Mouse (Mus musculus) heart, embryonic 11.5 days (tissue): ENCODE measurements at regions not wholly inside any gene's neighbourhood (a gene's known extent, or its start where the extent isn't known, plus 50 kb on each side); places are given as distances from the start of the nearest gene placed in this dataset.

Experiments
- ATAC-seq: fragments of 200-750 bp; cut with Nextera tagmentation; replicated peaks from 2 replicates; pipeline ENCODE4 v1.8.0; 2017; ENCODE audit warnings: moderate library complexity; ENCODE audit not compliant: insufficient number of reproducible peaks, low FRiP score, low TSS enrichment
- H3K27ac ChIP-seq: fragments of 300-500 bp; sonication (generic); 2 replicates; pipeline ENCODE4 v1.5.1; 2014; ENCODE audit warnings: mild to moderate bottlenecking, low read depth, low read length
- H3K27me3 ChIP-seq: fragments of 300-500 bp; sonication (generic); 2 replicates; pipeline ENCODE4 v1.6.1; 2014; ENCODE audit warnings: mild to moderate bottlenecking, low read length, mixed read lengths; ENCODE audit not compliant: control insufficient read depth, insufficient read depth
- H3K36me3 ChIP-seq: fragments of 300-500 bp; sonication (generic); 2 replicates; pipeline ENCODE4 v1.6.1; 2014; ENCODE audit warnings: mild to moderate bottlenecking, low read length, moderate library complexity, mixed read lengths; ENCODE audit not compliant: control insufficient read depth, insufficient read depth
- H3K4me1 ChIP-seq: fragments of 300-500 bp; sonication (generic); 2 replicates; pipeline ENCODE4 v1.6.1; 2014; ENCODE audit warnings: low read length; ENCODE audit not compliant: control insufficient read depth, insufficient read depth
- H3K4me2 ChIP-seq: fragments of 300-500 bp; sonication (generic); 2 replicates; pipeline ENCODE4 v1.6.1; 2014; ENCODE audit warnings: mild to moderate bottlenecking, moderate library complexity
- H3K4me3 ChIP-seq: fragments of 300-500 bp; sonication (generic); 2 replicates; pipeline ENCODE4 v1.5.1; 2014; ENCODE audit warnings: low read depth, low read length
- H3K9ac ChIP-seq: fragments of 300-500 bp; sonication (generic); 2 replicates; pipeline ENCODE4 v1.6.1; 2014; ENCODE audit warnings: mild to moderate bottlenecking, low read depth, low read length, moderate library complexity
- H3K9me3 ChIP-seq: fragments of 300-500 bp; sonication (generic); replicated peaks from 2 replicates; pipeline ENCODE4 v1.6.1; 2016; ENCODE audit warnings: low read length; ENCODE audit not compliant: control insufficient read depth
- WGBS: fragments of 180-500 bp; shearing (Covaris S2); extraction: QIAGEN DNeasy Blood & Tissue Kit; methylation state at CpG from one replicate; pipeline ENCODE4 v1.1.7; 2014; ENCODE audit not compliant: insufficient replicate concordance; 5-methylcytosine and 5-hydroxymethylcytosine counted together

GRCm38 (mm10) chr1:12466255-12466654 is 1052.3 kb downstream of the A830018L16Rik start:
- H3K27ac ChIP-seq: 0 out of 2 replicates have a peak overlapping the region, but pooled peaks have one; percentile 22
- WGBS: 61% methylated on average over 2 of the region's 2 CpGs
- no peak overlapping the region for H3K4me3 ChIP-seq

GRCm38 (mm10) chr1:12478983-12479763 is 1065.3 kb downstream of the A830018L16Rik start:
- no peak for ATAC-seq
- Histone ChIP-seq H3K4me2 (no peak overlapping the region), H3K9me3 (no peaks in the 10 kb centered on the region), H3K36me3 (no peaks in the 10 kb centered on the region), H3K27me3 (no peaks in the 10 kb centered on the region), H3K27ac (no peak overlapping the region), H3K4me1 (peaks cover 4% of the 10 kb centered on the region; the same call in 1 of the 2 replicates), H3K9ac (no peak overlapping the region), H3K4me3 (no peak overlapping the region)
- 41% methylated on average over 5 of the region's 5 CpGs for WGBS

More at GRCm38 (mm10) chr1:12466255-12466654, 1052.3 kb downstream of the A830018L16Rik start:
- Histone ChIP-seq H3K4me2 (no peak overlapping the region), H3K4me1 (no peaks in the 10 kb centered on the region), H3K9me3 (no peaks in the 10 kb centered on the region), H3K27me3 (no peaks in the 10 kb centered on the region), H3K36me3 (no peaks in the 10 kb centered on the region), H3K9ac (no peak overlapping the region)
- no peak for ATAC-seq

- ATAC-seq: no peak
Observed at GRCm38 (mm10) chr1:12500442-12500841, 1086.5 kb downstream of the A830018L16Rik start.

GRCm38 (mm10) chr1:12507997-12508396 is 1094.1 kb downstream of the A830018L16Rik start:
- H3K36me3 ChIP-seq: no peaks in the 10 kb centered on the region
- H3K9me3 ChIP-seq: no peaks in the 10 kb centered on the region
- 0 out of 2 replicates have a peak, but pooled peaks have one; percentile 75 for ATAC-seq
- H3K9ac ChIP-seq: no peak overlapping the region
- no peak overlapping the region for H3K27ac ChIP-seq
- H3K4me3 ChIP-seq: no peak overlapping the region
- H3K4me1 ChIP-seq: no peaks in the 10 kb centered on the region
- no peaks in the 10 kb centered on the region for H3K27me3 ChIP-seq
- no peak overlapping the region for H3K4me2 ChIP-seq
- 45% methylated on average over 3 of the region's 3 CpGs for WGBS

More at GRCm38 (mm10) chr1:12500442-12500841, 1086.5 kb downstream of the A830018L16Rik start:
- H3K27me3 ChIP-seq: no peaks in the 10 kb centered on the region
- H3K4me3 ChIP-seq: no peak overlapping the region
- H3K4me1 ChIP-seq: 0 out of 2 replicates have a peak, but pooled peaks cover 5% of the 10 kb centered on the region
- H3K27ac ChIP-seq: no peak overlapping the region
- no peak overlapping the region for H3K9ac ChIP-seq
- WGBS: 52% methylated on average over 3 of the region's 3 CpGs
- H3K36me3 ChIP-seq: no peaks in the 10 kb centered on the region
- no peaks in the 10 kb centered on the region for H3K9me3 ChIP-seq
- H3K4me2 ChIP-seq: no peak overlapping the region

- no peaks in the 10 kb centered on the region for H3K9me3 ChIP-seq
- WGBS: 81% methylated on average over 10 of the region's 10 CpGs
- H3K27ac ChIP-seq: no peak overlapping the region
- no peaks in the 10 kb centered on the region for H3K36me3 ChIP-seq
- H3K27me3 ChIP-seq: no peaks in the 10 kb centered on the region
- no peak overlapping the region for H3K4me2 ChIP-seq
- H3K4me1 ChIP-seq: no peaks in the 10 kb centered on the region
- no peak overlapping the region for H3K9ac ChIP-seq
- no peak overlapping the region for H3K4me3 ChIP-seq
- ATAC-seq: no peak
Observed at GRCm38 (mm10) chr1:12510129-12510816, 1096.4 kb downstream of the A830018L16Rik start.

GRCm38 (mm10) chr1:12519601-12520000 is 1105.7 kb downstream of the A830018L16Rik start:
- no peak overlapping the region for H3K9ac ChIP-seq

GRCm38 (mm10) chr1:12555859-12556258 is 1142.0 kb downstream of the A830018L16Rik start:
- Histone ChIP-seq H3K9ac (no peak overlapping the region), H3K4me1 (no peaks in the 10 kb centered on the region), H3K9me3 (no peaks in the 10 kb centered on the region), H3K4me2 (no peak overlapping the region), H3K4me3 (no peak overlapping the region), H3K36me3 (no peaks in the 10 kb centered on the region), H3K27ac (no peak overlapping the region), H3K27me3 (no peaks in the 10 kb centered on the region)
- 73% methylated on average over 4 of the region's 4 CpGs for WGBS
- ATAC-seq: no peak

More at GRCm38 (mm10) chr1:12519601-12520000, 1105.7 kb downstream of the A830018L16Rik start:
- no peak overlapping the region for H3K4me2 ChIP-seq
- H3K36me3 ChIP-seq: no peaks in the 10 kb centered on the region
- ATAC-seq: no peak
- no peaks in the 10 kb centered on the region for H3K4me1 ChIP-seq
- no peaks in the 10 kb centered on the region for H3K9me3 ChIP-seq
- no peaks in the 10 kb centered on the region for H3K27me3 ChIP-seq
- no peak overlapping the region for H3K27ac ChIP-seq
- 81% methylated on average over 4 of the region's 4 CpGs for WGBS
- H3K4me3 ChIP-seq: no peak overlapping the region

GRCm38 (mm10) chr1:12571755-12572358 is 1158.0 kb downstream of the A830018L16Rik start:
- Histone ChIP-seq H3K9me3 (no peaks in the 10 kb centered on the region), H3K36me3 (no peaks in the 10 kb centered on the region), H3K27ac (no peak overlapping the region), H3K4me3 (no peak overlapping the region), H3K27me3 (no peaks in the 10 kb centered on the region), H3K9ac (no peak overlapping the region), H3K4me1 (no peaks in the 10 kb centered on the region), H3K4me2 (no peak overlapping the region)
- no peak for ATAC-seq
- WGBS: 74% methylated on average over 7 of the region's 7 CpGs
